Mouse (Mus musculus) MEL (cell line): Measurements from ENCODE around the gene Ncmap.

ENCODE experiments used
- CTCF ChIP-seq, 3 experiments: IDR thresholded peaks in 2 of 3; conservative IDR thresholded peaks in 1 of 3; 2 replicates each; pipeline ENCODE4 v1.5.1; 2011 to 2012; ENCODE audit warnings: low read length in 3 of 3, low read depth in 2 of 3, mild to moderate bottlenecking in 2 of 3, improper control_type of control experiment in 1 of 3, inconsistent platforms in 1 of 3, mixed read lengths in 1 of 3, moderate library complexity in 1 of 3; ENCODE audit not compliant: control insufficient read depth in 1 of 3, insufficient read depth in 1 of 3, poor library complexity in 1 of 3, severe bottlenecking in 1 of 3
- GABPA ChIP-seq: IDR thresholded peaks from 2 replicates; pipeline ENCODE4 v1.6.1; 2012; ENCODE audit warnings: low read depth, mild to moderate bottlenecking, inconsistent platforms, low read length, improper control_type of control experiment, moderate library complexity
- MEF2A ChIP-seq: IDR thresholded peaks from 2 replicates; pipeline ENCODE4 v1.6.1; 2014; ENCODE audit warnings: low read depth, mild to moderate bottlenecking, inconsistent platforms, low read length, improper control_type of control experiment; ENCODE audit not compliant: poor library complexity, insufficient replicate concordance, severe bottlenecking; ENCODE audit errors: extremely low read depth
- MYC ChIP-seq: IDR thresholded peaks from 2 replicates; pipeline ENCODE4 v1.6.1; 2011; ENCODE audit warnings: low read depth, mild to moderate bottlenecking, low read length, improper control_type of control experiment, moderate library complexity
- NELFE ChIP-seq: IDR thresholded peaks from 2 replicates; pipeline ENCODE4 v1.6.1; 2011; ENCODE audit warnings: low read depth, low read length, improper control_type of control experiment
- NRF1 ChIP-seq: IDR thresholded peaks from 2 replicates; pipeline ENCODE4 v1.6.1; 2014; ENCODE audit warnings: low read depth, mild to moderate bottlenecking, inconsistent platforms, low read length, improper control_type of control experiment, moderate library complexity; ENCODE audit not compliant: poor library complexity, insufficient read depth, severe bottlenecking
- POLR2A ChIP-seq, 2 experiments: IDR thresholded peaks; 2 replicates each; pipeline ENCODE4 v1.6.1; 2011 to 2012; ENCODE audit warnings: low read length in 2 of 2, mild to moderate bottlenecking in 2 of 2, control low read depth in 1 of 2, improper control_type of control experiment in 1 of 2, low read depth in 1 of 2, moderate library complexity in 1 of 2; ENCODE audit not compliant: control insufficient read depth in 1 of 2, insufficient read depth in 1 of 2, poor library complexity in 1 of 2
- TAL1 ChIP-seq: IDR thresholded peaks from 2 replicates; pipeline ENCODE4 v1.6.1; 2012; ENCODE audit warnings: mild to moderate bottlenecking, inconsistent platforms, low read length, moderate library complexity, mixed read lengths
- ZC3H11A ChIP-seq: IDR thresholded peaks from 2 replicates; pipeline ENCODE4 v1.6.1; 2012; ENCODE audit warnings: low read depth, mild to moderate bottlenecking, inconsistent platforms, low read length, improper control_type of control experiment
- ZKSCAN1 ChIP-seq: IDR thresholded peaks from 2 replicates; pipeline ENCODE4 v1.6.1; 2012; ENCODE audit warnings: low read depth, mild to moderate bottlenecking, inconsistent platforms, low read length, improper control_type of control experiment, moderate library complexity

GRCm38 (mm10) chr4:135425625-135426024 lies 27.6 kb upstream of the Ncmap start:
- TF ChIP-seq TAL1 (no peak), CTCF (IDR thresholded peaks at IDR 0.05 in 2 of 3, conservative IDR thresholded peaks at IDR 0.05 in 1 of 3; ENCODE audit: control insufficient read depth in 1 of 3, insufficient read depth in 1 of 3, low read depth in 2 of 3, low read length in 3 of 3, poor library complexity in 1 of 3, severe bottlenecking in 1 of 3) (no peak), POLR2A (IDR thresholded peaks at IDR 0.05; ENCODE audit: control insufficient read depth in 1 of 2, insufficient read depth in 1 of 2, low read depth in 1 of 2, low read length in 2 of 2, poor library complexity in 1 of 2) (no peak), MEF2A (no peak), MYC (no peak), ZKSCAN1 (no peak), NRF1 (no peak), GABPA (no peak), ZC3H11A (no peak), NELFE (no peak)
